7 mouse cellular contexts compared by ENCODE assay signal in the genomic region with DNA sequence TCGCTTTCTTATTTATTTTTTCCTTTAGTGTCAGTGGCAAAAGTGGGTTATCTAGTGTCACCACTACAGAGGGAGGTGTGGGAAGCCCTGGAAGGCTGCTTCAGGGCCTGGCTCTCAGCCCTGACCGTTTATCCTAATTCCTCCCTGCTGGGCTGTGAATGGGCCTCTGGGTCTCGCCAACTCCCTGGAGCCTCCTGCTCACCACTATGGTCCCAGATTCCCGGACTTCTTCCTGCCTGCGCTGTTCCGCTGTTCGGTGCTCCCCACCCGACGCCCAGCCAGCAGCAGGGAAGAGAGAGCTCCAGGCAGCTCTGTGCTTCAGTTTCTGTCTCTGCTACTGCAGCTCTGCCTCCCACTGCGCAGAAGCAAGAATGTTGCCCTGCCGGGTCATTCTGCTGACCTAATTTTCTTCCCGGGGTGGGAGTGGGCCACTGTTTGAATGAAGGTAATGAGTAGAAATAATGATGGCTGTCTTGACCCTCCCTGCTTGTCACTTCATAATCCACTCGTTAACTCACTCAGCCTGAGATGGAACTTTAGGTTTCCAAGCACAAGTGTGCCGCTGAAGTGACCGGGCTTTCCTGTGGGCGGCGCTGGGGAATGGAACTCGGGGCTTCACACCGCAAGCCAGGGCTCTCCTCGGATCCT. TPM values are rescaled to one million over a fixed set of nuclear protein-coding genes. Genes with fewer than 3 reads are reported as not detected.
A peak's percentile ranks its signal among the peaks of the same experiment; 100 is the strongest.
DNase-seq lines count a peak whose midpoint lies in the region; ATAC-seq and TF ChIP-seq lines count a peak whose summit lies in the region.

No protein-coding gene starts in this region.

- no peaks in the 10 kb centered on the region for H3K36me3 ChIP-seq in E14TG2a.4 (ENCODE audit: insufficient read depth, low read length)
- no peaks in the 10 kb centered on the region for H3K36me3 ChIP-seq in forebrain, postnatal 0 days (ENCODE audit: insufficient read depth)
- no peaks in the 10 kb centered on the region for H3K36me3 ChIP-seq in hindbrain, postnatal 0 days (ENCODE audit: insufficient read depth, low read length)
- H3K36me3 ChIP-seq in liver, embryonic 14.5 days (replicated peaks; ENCODE audit: control insufficient read depth, insufficient read depth, low read depth) = no peaks in the 10 kb centered on the region

- H3K4me3 ChIP-seq in E14TG2a.4 (replicated peaks; ENCODE audit: low read length) = peak overlapping the region; percentile 26; the same call in 1 of the 2 replicates
- no peak overlapping the region for H3K4me3 ChIP-seq in forebrain, postnatal 0 days (ENCODE audit: low read depth, low read length)
- no peak overlapping the region for H3K4me3 ChIP-seq in hindbrain, postnatal 0 days (ENCODE audit: low read length)
- H3K4me3 ChIP-seq in liver, embryonic 14.5 days (ENCODE audit: insufficient read depth in 1 of 2, low read depth in 2 of 2, low read length in 2 of 2) = no peak overlapping the region

- H3K4me2 ChIP-seq in forebrain, postnatal 0 days (ENCODE audit: low read depth) = peak overlapping the region; percentile 26
- H3K4me2 ChIP-seq in hindbrain, postnatal 0 days (ENCODE audit: low read depth, low read length) = peak overlapping the region; percentile 44
- peak overlapping the region; percentile 18; the same call in 1 of the 2 replicates for H3K4me2 ChIP-seq in liver, embryonic 14.5 days (ENCODE audit: low read depth)

- H3K27me3 ChIP-seq in E14TG2a.4 (ENCODE audit: insufficient read depth, low read length) = peaks cover 33% of the 10 kb centered on the region
- no peaks in the 10 kb centered on the region for H3K27me3 ChIP-seq in forebrain, postnatal 0 days (ENCODE audit: insufficient read depth, low read length)
- no peaks in the 10 kb centered on the region for H3K27me3 ChIP-seq in hindbrain, postnatal 0 days (ENCODE audit: insufficient read depth, low read length)
- H3K27me3 ChIP-seq in liver, embryonic 14.5 days (ENCODE audit: control insufficient read depth, insufficient read depth, low read length) = no peaks in the 10 kb centered on the region

- H3K9ac ChIP-seq in forebrain, postnatal 0 days = no peak overlapping the region
- 0 out of 2 replicates have a peak overlapping the region, but pooled peaks have one; percentile 1 for H3K9ac ChIP-seq in hindbrain, postnatal 0 days (replicated peaks; ENCODE audit: low read length)
- H3K9ac ChIP-seq in liver, embryonic 14.5 days (replicated peaks) = no peak overlapping the region

- no peak for TF ChIP-seq EP300 in liver, embryonic 14.5 days (IDR thresholded peaks at IDR 0.05; ENCODE audit: low read depth)

- 7% methylated on average over 20 of the region's 20 CpGs for WGBS in forebrain, postnatal 0 days
- WGBS in hindbrain, postnatal 0 days = 17% methylated on average over 20 of the region's 20 CpGs
- WGBS in liver, embryonic 14.5 days (ENCODE audit: insufficient replicate concordance) = 37% methylated on average over 20 of the region's 20 CpGs

- H3K4me1 ChIP-seq in E14TG2a.4 (replicated peaks; ENCODE audit: low read depth, low read length) = peaks cover 3% of the 10 kb centered on the region; the same call in 1 of the 2 replicates
- H3K4me1 ChIP-seq in forebrain, postnatal 0 days (ENCODE audit: insufficient read depth) = no peaks in the 10 kb centered on the region
- peaks cover 6% of the 10 kb centered on the region for H3K4me1 ChIP-seq in hindbrain, postnatal 0 days (ENCODE audit: insufficient read depth, low read length)
- H3K4me1 ChIP-seq in liver, embryonic 14.5 days (replicated peaks; ENCODE audit: control insufficient read depth in 2 of 2, insufficient read depth in 2 of 2, low read length in 1 of 2) = no peaks in the 10 kb centered on the region

- TF ChIP-seq CTCF in E14TG2a.4 (conservative IDR thresholded peaks at IDR 0.05; ENCODE audit: low read length) = no peak
- 0 out of 2 replicates have a peak, but pooled peaks have one; percentile 11 for TF ChIP-seq CTCF in forebrain, postnatal 0 days (IDR thresholded peaks at IDR 0.05; ENCODE audit: low read depth)
- peak; percentile 35 for TF ChIP-seq CTCF in hindbrain, postnatal 0 days (IDR thresholded peaks at IDR 0.05; ENCODE audit: low read depth)
- TF ChIP-seq CTCF in liver, embryonic 14.5 days (IDR thresholded peaks at IDR 0.05; ENCODE audit: low read depth) = no peak

- no peak overlapping the region; the same call in 1 of the 2 replicates for H3K27ac ChIP-seq in forebrain, postnatal 0 days (ENCODE audit: low read depth, low read length)
- peak overlapping the region; percentile 43; the same call in 1 of the 2 replicates for H3K27ac ChIP-seq in hindbrain, postnatal 0 days
- no peak overlapping the region for H3K27ac ChIP-seq in liver, embryonic 14.5 days

- no peaks in the 10 kb centered on the region for H3K9me3 ChIP-seq in E14TG2a.4 (ENCODE audit: low read length)
- H3K9me3 ChIP-seq in forebrain, postnatal 0 days (ENCODE audit: low read length) = no peaks in the 10 kb centered on the region
- H3K9me3 ChIP-seq in hindbrain, postnatal 0 days (ENCODE audit: low read length) = no peaks in the 10 kb centered on the region
- H3K9me3 ChIP-seq in liver, embryonic 14.5 days (ENCODE audit: control insufficient read depth, low read length) = no peaks in the 10 kb centered on the region

- peak; percentile 77 for ATAC-seq in forebrain, postnatal 0 days
- peak; percentile 60; the same call in 1 of the 2 replicates for ATAC-seq in hindbrain, postnatal 0 days
- no peak for ATAC-seq in liver, embryonic 14.5 days (ENCODE audit: insufficient read depth)

- peak; percentile 94 for DNase-seq in Muller cell, postnatal 12 days (ENCODE audit: inconsistent ontology term)
- peak; percentile 25 for DNase-seq in forebrain, postnatal 0 days
- peak; percentile 31 for DNase-seq in hindbrain, postnatal 0 days (ENCODE audit: low spot score)
- no peak for DNase-seq in liver, embryonic 14.5 days (ENCODE audit: low read depth in 3 of 3, low spot score in 3 of 3)
- DNase-seq in retina, postnatal 1 day = peak; percentile 95
- no peak for DNase-seq in T-cell, adult 2 months (ENCODE audit: low spot score)

RNA-seq across cellular contexts. Expression of a gene that starts 18.7 kb away (rescaled TPM):
- total RNA-seq in forebrain, postnatal 0 days (2014; rRNA removed) = 52.4 and 55.4 TPM in 2 replicates
- polyA plus RNA-seq in forebrain, postnatal 0 days (2015; fragmentation: Nextera tagmentation; extraction: Ambion mirVana) = 56.9 and 62.0 TPM in 2 replicates
- 20.5 and 26.9 TPM in 2 replicates for total RNA-seq in hindbrain, postnatal 0 days (2014; rRNA removed)
- 37.5 and 37.8 TPM in 2 replicates for polyA plus RNA-seq in hindbrain, postnatal 0 days (2015; fragmentation: Nextera tagmentation; extraction: Ambion mirVana)
- 4.6 and 9.4 TPM in 2 replicates for polyA plus RNA-seq in liver, embryonic 14.5 days (2012; rRNA removed)
- 10.0 and 12.5 TPM in 2 replicates for polyA plus RNA-seq in liver, embryonic 14.5 days (2014; fragmentation: Nextera tagmentation; extraction: Ambion mirVana)

RNA-seq across cellular contexts. Expression of a gene that starts 47.8 kb away (rescaled TPM):
- 0.15 and 0.62 TPM in 2 replicates for total RNA-seq in forebrain, postnatal 0 days (2014; rRNA removed)
- 0.30 TPM in 1 of 2 replicates, not detected in the other for polyA plus RNA-seq in forebrain, postnatal 0 days (2015; fragmentation: Nextera tagmentation; extraction: Ambion mirVana)
- not detected in 2 replicates for total RNA-seq in hindbrain, postnatal 0 days (2014; rRNA removed)
- 0.19 TPM in 1 of 2 replicates, not detected in the other for polyA plus RNA-seq in hindbrain, postnatal 0 days (2015; fragmentation: Nextera tagmentation; extraction: Ambion mirVana)
- 1.4 and 1.8 TPM in 2 replicates for polyA plus RNA-seq in liver, embryonic 14.5 days (2012; rRNA removed)
- polyA plus RNA-seq in liver, embryonic 14.5 days (2014; fragmentation: Nextera tagmentation; extraction: Ambion mirVana) = 3.9 and 4.2 TPM in 2 replicates

Comparison
In these comparisons a context has a peak if more than half of its experiments do, and no peak if none do; other contexts are left out.
1. CTCF ChIP-seq: peak in forebrain, postnatal 0 days (single experiment) and hindbrain, postnatal 0 days (single experiment); none in E14TG2a.4 (single experiment) and liver, embryonic 14.5 days (single experiment).
2. DNase-seq: peak in Muller cell, postnatal 12 days (single experiment), forebrain, postnatal 0 days (single experiment), hindbrain, postnatal 0 days (single experiment) and retina, postnatal 1 day (single experiment); none in liver, embryonic 14.5 days (0 of 3) and T-cell, adult 2 months (single experiment).
3. Peak in every context shown above with its lines, with median percentiles within 50 percentile points of each other: H3K4me2 ChIP-seq.